Mouse (Mus musculus): ENCODE measurements at regions not wholly inside any gene's neighbourhood (a gene's known extent, or its start where the extent isn't known, plus 50 kb on each side); places are given as distances from the start of the nearest gene placed in this dataset.

DNA sequence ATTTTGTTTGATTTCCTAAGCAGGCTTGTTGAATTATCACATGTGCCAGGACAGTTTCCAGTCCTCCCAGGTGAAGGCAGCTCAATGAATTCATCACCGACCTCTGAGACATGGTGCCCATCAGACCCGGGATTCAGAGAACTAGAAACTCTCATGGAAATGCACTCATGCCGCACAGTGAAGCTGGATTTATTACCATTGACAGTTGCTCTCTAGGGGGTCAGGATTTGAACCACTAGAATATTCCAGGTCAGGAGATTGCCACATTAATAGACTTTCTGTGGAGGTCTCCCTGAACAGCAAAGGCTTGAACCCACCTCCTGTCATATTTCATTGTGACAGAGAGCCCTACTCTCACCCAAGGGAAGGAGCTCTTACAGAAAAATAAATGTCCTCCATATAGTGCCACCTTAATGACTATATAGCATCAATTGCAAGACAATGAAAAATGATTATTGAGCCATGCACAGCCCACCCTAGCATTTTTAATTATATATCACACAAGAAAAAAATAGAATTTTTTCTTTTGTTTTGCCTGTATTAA lies 397.6 kb upstream of the Acvr2a start:
- TF ChIP-seq CTCF (IDR thresholded peaks at IDR 0.05; ENCODE audit: borderline replicate concordance, insufficient read depth, low read depth, low read length) = no peak
- TF ChIP-seq POLR2A (IDR thresholded peaks at IDR 0.05; ENCODE audit: borderline replicate concordance, insufficient read depth, low read length) = no peak
